Mouse (Mus musculus) kidney, adult 11 months (tissue): ENCODE data around the gene Mogat2.

ENCODE experiments used
- DNase-seq: peaks from one replicate; pipeline ENCODE4 v3.0.0; 2022

Gene Mogat2

GRCm38 (mm10) chr7:99238417-99238816 lies at the start of gene Mogat2:
Gene Mogat2 (minus strand): TSS chr7:99238619.
- no peak for DNase-seq

GRCm38 (mm10) chr7:99287287-99287686 lies 48.9 kb upstream of the Mogat2 start:
- DNase-seq = no peak

- no peak for DNase-seq
Observed at GRCm38 (mm10) chr7:99279586-99279985, 41.2 kb upstream of the Mogat2 start.

- no peak for DNase-seq
Observed at GRCm38 (mm10) chr7:99278309-99278708, 39.9 kb upstream of the Mogat2 start.

- no peak for DNase-seq
Observed at GRCm38 (mm10) chr7:99276679-99277078, 38.3 kb upstream of the Mogat2 start.

- no peak for DNase-seq
Observed at GRCm38 (mm10) chr7:99275131-99275530, 36.7 kb upstream of the Mogat2 start.

- DNase-seq = no peak
Observed at GRCm38 (mm10) chr7:99271630-99272029, 33.2 kb upstream of the Mogat2 start.

GRCm38 (mm10) chr7:99268951-99269945 lies 30.8 kb upstream of the Mogat2 start:
- DNase-seq = no peak

- no peak for DNase-seq
Observed at GRCm38 (mm10) chr7:99268506-99268900, 30.1 kb upstream of the Mogat2 start.

GRCm38 (mm10) chr7:99267897-99268505 lies 29.6 kb upstream of the Mogat2 start:
- DNase-seq = peak; percentile 7

GRCm38 (mm10) chr7:99267251-99267896 lies 29.0 kb upstream of the Mogat2 start, which contains the start of gene Map6:
Gene Map6 (plus strand): TSS chr7:99267447.
- no peak for DNase-seq

GRCm38 (mm10) chr7:99264597-99264996 lies 26.2 kb upstream of the Mogat2 start:
- DNase-seq = no peak

GRCm38 (mm10) chr7:99263509-99263908 lies 25.1 kb upstream of the Mogat2 start:
- DNase-seq = no peak

GRCm38 (mm10) chr7:99261900-99262299 lies 23.5 kb upstream of the Mogat2 start:
- no peak for DNase-seq

GRCm38 (mm10) chr7:99255006-99255405 lies 16.6 kb upstream of the Mogat2 start:
- no peak for DNase-seq

GRCm38 (mm10) chr7:99250386-99250785 lies 12.0 kb upstream of the Mogat2 start:
- no peak for DNase-seq

GRCm38 (mm10) chr7:99249582-99249911 lies 11.1 kb upstream of the Mogat2 start:
- DNase-seq = peak; percentile 21

GRCm38 (mm10) chr7:99248906-99249581 lies 10.6 kb upstream of the Mogat2 start:
- no peak for DNase-seq

- DNase-seq = no peak
Observed at GRCm38 (mm10) chr7:99248157-99248742, 9.8 kb upstream of the Mogat2 start.

GRCm38 (mm10) chr7:99242097-99242496 lies 3.7 kb upstream of the Mogat2 start:
- DNase-seq = no peak

GRCm38 (mm10) chr7:99236888-99237660 lies 1.3 kb downstream of the Mogat2 start:
- peak; percentile 24 for DNase-seq

- DNase-seq = no peak
Observed at GRCm38 (mm10) chr7:99235657-99236056, 2.8 kb downstream of the Mogat2 start.
